Mouse (Mus musculus) skeletal muscle tissue, postnatal 0 days (tissue): ENCODE measurements around the gene Gm1979. TPM values are rescaled to one million over a fixed set of nuclear protein-coding genes. Genes with fewer than 3 reads are reported as not detected.

Source experiments
- polyA plus RNA-seq: library from polyadenylated mRNA; unstranded; fragments of >200 nt; fragmentation: Nextera tagmentation; extraction: Ambion mirVana; gene quantifications from 2 replicates; pipeline ENCODE4 v1.2.1, GENCODE M21; 2015

Gene Gm1979
- not detected in 2 replicates for polyA plus RNA-seq

GRCm38 (mm10) chr5:26004698-26005097 is at the start of gene Gm1979:
Gene Gm1979 (minus strand): TSS chr5:26004798.

DNA sequence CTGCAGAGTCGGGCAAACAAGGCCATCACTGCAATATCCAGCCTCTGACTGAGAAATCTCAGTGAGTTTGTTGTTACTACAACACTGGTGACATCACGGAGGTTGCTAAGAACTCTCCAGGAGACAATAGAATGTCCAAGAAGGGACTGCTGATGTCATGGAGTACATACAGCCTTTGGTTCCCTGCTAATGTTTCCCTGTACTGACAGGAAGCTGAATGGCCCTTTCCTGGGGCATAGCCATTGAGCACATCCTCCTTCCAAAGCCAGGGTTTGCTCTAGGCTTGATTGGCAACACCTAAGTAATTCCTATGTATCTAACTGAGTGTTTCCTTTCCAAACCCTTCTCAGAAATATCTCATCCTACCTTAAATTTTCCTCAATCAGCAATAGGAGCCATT is 34.9 kb upstream of the Gm1979 start, which contains the start of gene Speer4a:
TSS of gene Speer4a (minus strand) at position 101 of the 400 bp plus-strand sequence.

GRCm38 (mm10) chr5:26022816-26023215 is 18.2 kb upstream of the Gm1979 start, which contains the start of gene Gm5862:
Gene Gm5862 (minus strand): TSS chr5:26022916.

DNA sequence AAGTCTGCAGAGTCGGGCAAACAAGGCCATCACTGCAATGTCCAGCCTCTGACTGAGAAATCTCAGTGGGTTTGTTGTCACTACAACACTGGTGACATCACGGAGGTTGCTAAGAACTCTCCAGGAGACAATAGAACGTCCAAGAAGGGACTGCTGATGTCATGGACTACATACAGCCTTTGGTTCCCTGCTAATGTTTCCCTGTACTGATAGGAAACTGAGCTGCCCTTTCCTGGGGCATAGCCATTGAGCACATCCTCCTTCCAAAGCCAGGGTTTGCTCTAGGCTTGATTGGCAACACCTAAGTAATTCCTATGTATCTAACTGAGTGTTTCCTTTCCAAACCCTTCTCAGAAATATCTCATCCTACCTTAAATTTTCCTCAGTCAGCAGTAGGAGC is 16.0 kb downstream of the Gm1979 start, which contains the start of gene Gm21698:
TSS of gene Gm21698 (minus strand) at position 101 of the 400 bp plus-strand sequence.

GRCm38 (mm10) chr5:25972563-25972962 is 32.0 kb downstream of the Gm1979 start, which contains the start of gene Gm21680:
Gene Gm21680 (minus strand): TSS chr5:25972663.

GRCm38 (mm10) chr5:25954317-25954716 is 50.3 kb downstream of the Gm1979 start, which contains the start of gene Gm21671:
Gene Gm21671 (minus strand): TSS chr5:25954417.

Other genes with a start within 250 kb of the Gm1979 start
- gene Actr3b, start 244.8 kb downstream of the Gm1979 start, polyA plus RNA-seq: 0.71 and 0.87 TPM in 2 replicates
- not detected in 2 replicates for gene Gm21663, start 62.4 kb downstream of the Gm1979 start, polyA plus RNA-seq
- gene Gm21671, start 50.4 kb downstream of the Gm1979 start, polyA plus RNA-seq: not detected in 2 replicates
- gene Gm21680, start 32.1 kb downstream of the Gm1979 start, polyA plus RNA-seq: not detected in 2 replicates
- gene Gm21698, start 16.1 kb downstream of the Gm1979 start, polyA plus RNA-seq: not detected in 2 replicates
- not detected in 2 replicates for gene Gm5862, start 18.1 kb upstream of the Gm1979 start, polyA plus RNA-seq
- gene Speer4a, start 34.8 kb upstream of the Gm1979 start, polyA plus RNA-seq: not detected in 2 replicates
- gene Gm7347, start 53.8 kb upstream of the Gm1979 start, polyA plus RNA-seq: not detected in 2 replicates
- gene Gm10471, start 84.5 kb upstream of the Gm1979 start, polyA plus RNA-seq: not detected in 2 replicates
- gene 5031410I06Rik, start 100.6 kb upstream of the Gm1979 start, polyA plus RNA-seq: not detected in 2 replicates
- gene Gm10220, start 116.6 kb upstream of the Gm1979 start, polyA plus RNA-seq: not detected in 2 replicates